Mouse (Mus musculus) gastrocnemius, postnatal 36 days (tissue): Measurements from ENCODE around the gene Fli1. TPM values are rescaled to one million over a fixed set of nuclear protein-coding genes. Genes with fewer than 3 reads are reported as not detected.

Experiments
- DNase-seq, 2 experiments: peaks; one replicate each; pipeline ENCODE4 v3.0.0; 2022
- intact Hi-C: fragments of 180-260 bp; cut with DNase I; formaldehyde crosslinking; loops from one replicate; pipeline ENCODE4 v1.15.1; 2025
- total RNA-seq, 2 experiments: library from RNA; stranded (reverse); gene quantifications; 2 replicates each; pipeline ENCODE4 v1.2.3; 2021

Fli1 gene
- total RNA-seq, 2 experiments from 2014 or later, result 6.8 to 9.1 TPM

GRCm38 (mm10) chr9:32420711-32421110 is 122.0 kb downstream of the Fli1 start:
- no peak for DNase-seq
- intact Hi-C loops, result no loop called here

GRCm38 (mm10) chr9:32417466-32418116 is 125.1 kb downstream of the Fli1 start:
- intact Hi-C loops, result no loop called here
- no peak for DNase-seq

- intact Hi-C loops, result no loop called here
- DNase-seq, result no peak
Observed at GRCm38 (mm10) chr9:32415952-32416351, 126.7 kb downstream of the Fli1 start.

GRCm38 (mm10) chr9:32414956-32415355 is 127.7 kb downstream of the Fli1 start:
- intact Hi-C loops, result no loop called here
- DNase-seq, result no peak

GRCm38 (mm10) chr9:32412836-32413580 is 129.7 kb downstream of the Fli1 start:
- DNase-seq, result no peak
- intact Hi-C loops, result no loop called here

- DNase-seq, result no peak
- intact Hi-C loops, result no loop called here
Observed at GRCm38 (mm10) chr9:32411507-32411906, 131.2 kb downstream of the Fli1 start.

- DNase-seq, result no peak
- intact Hi-C loops, result no loop called here
Observed at GRCm38 (mm10) chr9:32410671-32411070, 132.0 kb downstream of the Fli1 start.

- no peak for DNase-seq
- intact Hi-C loops, result loop anchor here (5.0 to 10.0 kb wide), 4 partner anchors 178 to 835 kb away; no protein-coding TSS in a partner anchor
Observed at GRCm38 (mm10) chr9:32409060-32409961, 133.3 kb downstream of the Fli1 start.

- intact Hi-C loops, result loop anchor here (5.0 to 10.0 kb wide), 4 partner anchors 179 to 836 kb away; no protein-coding TSS in a partner anchor
- no peak for DNase-seq
Observed at GRCm38 (mm10) chr9:32408730-32409059, 134.0 kb downstream of the Fli1 start.

GRCm38 (mm10) chr9:32405191-32405925 is 137.3 kb downstream of the Fli1 start:
- DNase-seq, result peak; percentile 17 to 27
- intact Hi-C loops, result loop anchor here (5.0 to 10.0 kb wide), 4 partner anchors 182 to 839 kb away; no protein-coding TSS in a partner anchor

GRCm38 (mm10) chr9:32400662-32401161 is 141.9 kb downstream of the Fli1 start:
- DNase-seq, result no peak
- intact Hi-C loops, result loop anchor here (10.0 kb wide), 2 partner anchors 544 to 844 kb away; no protein-coding TSS in a partner anchor

GRCm38 (mm10) chr9:32400212-32400611 is 142.4 kb downstream of the Fli1 start:
- no peak for DNase-seq
- intact Hi-C loops, result loop anchor here (10.0 kb wide), 2 partner anchors 545 to 845 kb away; no protein-coding TSS in a partner anchor

- DNase-seq, result no peak
- intact Hi-C loops, result no loop called here
Observed at GRCm38 (mm10) chr9:32394761-32395161, 147.9 kb downstream of the Fli1 start.

GRCm38 (mm10) chr9:32392716-32393115 is 149.9 kb downstream of the Fli1 start:
- intact Hi-C loops, result no loop called here
- no peak for DNase-seq

- intact Hi-C loops, result no loop called here
- no peak for DNase-seq
Observed at GRCm38 (mm10) chr9:32391701-32392100, 151.0 kb downstream of the Fli1 start.

GRCm38 (mm10) chr9:32391092-32391491 is 151.6 kb downstream of the Fli1 start:
- intact Hi-C loops, result no loop called here
- DNase-seq, result no peak

GRCm38 (mm10) chr9:32388120-32388519 is 154.5 kb downstream of the Fli1 start:
- intact Hi-C loops, result no loop called here
- no peak for DNase-seq

- no peak for DNase-seq
- intact Hi-C loops, result no loop called here
Observed at GRCm38 (mm10) chr9:32384906-32385305, 157.8 kb downstream of the Fli1 start.

- intact Hi-C loops, result no loop called here
- no peak for DNase-seq
Observed at GRCm38 (mm10) chr9:32376863-32377590, 165.6 kb downstream of the Fli1 start.
